Mouse (Mus musculus) MEL (cell line): ENCODE measurements at regions not wholly inside any gene's neighbourhood (a gene's known extent, or its start where the extent isn't known, plus 50 kb on each side); places are given as distances from the start of the nearest gene placed in this dataset.

ENCODE experiments used
- CTCF ChIP-seq, 3 experiments: IDR thresholded peaks in 2 of 3; conservative IDR thresholded peaks in 1 of 3; 2 replicates each; pipeline ENCODE4 v1.5.1; 2011 to 2012; ENCODE audit warnings: low read length in 3 of 3, low read depth in 2 of 3, mild to moderate bottlenecking in 2 of 3, improper control_type of control experiment in 1 of 3, inconsistent platforms in 1 of 3, mixed read lengths in 1 of 3, moderate library complexity in 1 of 3; ENCODE audit not compliant: control insufficient read depth in 1 of 3, insufficient read depth in 1 of 3, poor library complexity in 1 of 3, severe bottlenecking in 1 of 3
- E2F4 ChIP-seq: IDR thresholded peaks from 2 replicates; pipeline ENCODE4 v1.6.1; 2011; ENCODE audit warnings: low read depth, low read length, improper control_type of control experiment, borderline replicate concordance
- GABPA ChIP-seq: IDR thresholded peaks from 2 replicates; pipeline ENCODE4 v1.6.1; 2012; ENCODE audit warnings: low read depth, mild to moderate bottlenecking, inconsistent platforms, low read length, improper control_type of control experiment, moderate library complexity
- GATA1 ChIP-seq: IDR thresholded peaks from 2 replicates; pipeline ENCODE4 v1.6.1; 2011; ENCODE audit warnings: low read depth, low read length, improper control_type of control experiment

DNA sequence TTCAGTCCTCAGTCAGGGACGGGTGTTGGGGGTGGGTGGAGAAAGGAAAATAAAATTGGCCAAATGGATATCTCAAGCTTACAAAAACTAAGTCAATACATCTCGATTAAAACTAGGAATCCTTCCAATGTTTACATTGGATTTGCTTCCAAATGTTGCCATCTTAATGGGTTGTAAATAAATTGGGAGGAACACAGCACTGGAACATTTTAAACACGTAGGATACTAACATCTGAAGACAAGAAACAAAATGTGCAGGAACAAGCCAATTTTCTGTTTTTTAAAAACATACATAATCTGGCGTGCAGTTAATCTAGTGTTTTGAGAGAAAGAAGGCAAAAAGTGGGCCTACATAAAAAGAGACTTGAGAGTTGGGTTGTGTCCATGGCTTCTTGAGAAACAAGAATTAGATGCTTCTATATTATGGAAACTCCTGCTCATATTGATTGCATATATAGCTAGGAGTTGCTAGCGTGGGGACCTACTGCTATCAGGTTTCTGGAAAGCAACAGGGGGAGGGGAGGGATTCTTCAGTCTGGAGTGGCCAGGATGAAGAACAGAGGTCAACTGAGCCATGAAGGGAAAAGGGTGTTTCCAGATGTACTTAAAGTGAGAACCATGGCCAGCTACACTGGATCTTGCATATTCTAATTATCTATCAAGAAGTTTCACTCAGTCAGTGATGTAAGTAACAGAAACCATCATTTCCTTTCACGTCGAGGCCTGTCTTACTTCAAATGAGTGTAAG lies 330.2 kb downstream of the Rnd3 start:
- TF ChIP-seq E2F4 (no peak), CTCF (IDR thresholded peaks at IDR 0.05 in 2 of 3, conservative IDR thresholded peaks at IDR 0.05 in 1 of 3; ENCODE audit: control insufficient read depth in 1 of 3, insufficient read depth in 1 of 3, low read depth in 2 of 3, low read length in 3 of 3, poor library complexity in 1 of 3, severe bottlenecking in 1 of 3) (no peak), GATA1 (no peak), GABPA (no peak)
